Mouse (Mus musculus) stomach, embryonic 14.5 days (tissue): ENCODE measurements at regions not wholly inside any gene's neighbourhood (a gene's known extent, or its start where the extent isn't known, plus 50 kb on each side); places are given as distances from the start of the nearest gene placed in this dataset.

Experiments used
- ATAC-seq: fragments of 200-750 bp; cut with Nextera tagmentation; 2 replicates; pipeline ENCODE4 v1.8.0; 2017; ENCODE audit warnings: low read depth, moderate TSS enrichment; ENCODE audit not compliant: insufficient number of reproducible peaks, insufficient read depth, low FRiP score
- H3K27ac ChIP-seq: fragments of 300-500 bp; sonication (generic); 2 replicates; pipeline ENCODE4 v1.5.1; 2014; ENCODE audit warnings: mild to moderate bottlenecking, low read length, moderate library complexity, mixed read lengths
- H3K27me3 ChIP-seq: fragments of 300-500 bp; sonication (generic); 2 replicates; pipeline ENCODE4 v1.6.1; 2014; ENCODE audit warnings: low read length, control low read depth, mixed read lengths; ENCODE audit not compliant: control insufficient read depth, insufficient read depth
- H3K36me3 ChIP-seq: fragments of 300-500 bp; sonication (generic); 2 replicates; pipeline ENCODE4 v1.6.1; 2014; ENCODE audit warnings: mild to moderate bottlenecking, control low read depth, low read length, moderate library complexity, mixed read lengths; ENCODE audit not compliant: control insufficient read depth, insufficient read depth
- H3K4me1 ChIP-seq: fragments of 300-500 bp; sonication (generic); 2 replicates; pipeline ENCODE4 v1.6.1; 2014; ENCODE audit warnings: low read length, control low read depth, mixed read lengths; ENCODE audit not compliant: control insufficient read depth, insufficient read depth
- H3K4me2 ChIP-seq: fragments of 300-500 bp; sonication (generic); replicated peaks from 2 replicates; pipeline ENCODE4 v1.6.1; 2014; ENCODE audit warnings: low read depth, low read length, control low read depth
- H3K4me3 ChIP-seq: fragments of 300-500 bp; sonication (generic); 2 replicates; pipeline ENCODE4 v1.5.1; 2014; ENCODE audit warnings: low read depth, low read length, control low read depth
- H3K9ac ChIP-seq: fragments of 300-500 bp; sonication (generic); replicated peaks from 2 replicates; pipeline ENCODE4 v1.6.1; 2014; ENCODE audit warnings: low read depth, mild to moderate bottlenecking, control low read depth, low read length, moderate library complexity, mixed read lengths
- H3K9me3 ChIP-seq: fragments of 300-500 bp; sonication (generic); 2 replicates; pipeline ENCODE4 v1.6.1; 2016; ENCODE audit warnings: low read depth, low read length, control low read depth; ENCODE audit not compliant: control insufficient read depth
- WGBS: fragments of 180-500 bp; shearing (Covaris S2); extraction: QIAGEN DNeasy Blood & Tissue Kit; methylation state at CpG from one replicate; pipeline ENCODE4 v1.1.7; 2014; 5-methylcytosine and 5-hydroxymethylcytosine counted together

DNA sequence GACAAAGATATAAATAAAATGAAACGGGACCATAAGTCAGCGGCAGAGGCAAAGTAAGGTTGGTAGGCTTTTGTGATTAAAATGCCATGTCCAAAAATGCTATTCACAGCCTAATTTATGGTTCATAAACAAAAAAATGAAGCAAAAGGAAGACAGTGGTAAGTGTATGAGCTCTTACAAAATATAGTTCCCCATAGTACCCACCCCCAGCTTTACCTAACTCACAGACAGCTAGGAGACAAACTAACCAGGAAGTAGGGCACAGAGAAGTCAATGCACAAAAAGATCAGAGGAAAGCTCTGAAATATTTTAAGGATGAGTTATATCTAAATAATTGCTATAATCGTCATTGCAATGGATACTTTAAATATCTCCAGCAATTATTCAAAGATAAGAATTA lies 249.9 kb downstream of the Mex3b start:
- H3K9me3 ChIP-seq, result no peaks in the 10 kb centered on the region
- H3K4me2 ChIP-seq, result no peak overlapping the region
- no peak overlapping the region for H3K27ac ChIP-seq
- H3K36me3 ChIP-seq, result no peaks in the 10 kb centered on the region
- H3K9ac ChIP-seq, result no peak overlapping the region
- no peak for ATAC-seq
- no peak overlapping the region for H3K4me3 ChIP-seq
- no peaks in the 10 kb centered on the region for H3K4me1 ChIP-seq
- no peaks in the 10 kb centered on the region for H3K27me3 ChIP-seq
- WGBS, result 66% methylated on average over 3 of the region's 3 CpGs

DNA sequence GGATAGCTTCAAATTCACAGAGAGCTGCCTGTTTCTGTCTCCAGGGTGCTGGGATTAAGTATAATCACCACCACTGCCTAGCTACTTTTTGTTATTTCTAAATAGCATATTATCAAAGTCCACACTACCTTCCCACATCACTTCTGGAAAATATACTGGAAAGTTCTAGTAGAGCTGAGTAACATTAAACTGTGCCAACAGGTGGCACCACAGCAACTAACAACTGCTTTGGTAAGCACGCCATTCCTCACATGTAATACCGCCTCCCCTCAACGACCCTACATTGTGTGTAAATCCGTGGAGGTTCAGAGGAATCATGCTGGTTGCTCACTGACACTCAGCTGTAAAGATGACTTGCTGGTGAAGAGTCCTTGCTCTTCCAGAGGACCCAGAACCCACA lies 259.1 kb downstream of the Mex3b start:
- no peak for ATAC-seq
- H3K4me2 ChIP-seq, result no peak overlapping the region
- no peaks in the 10 kb centered on the region for H3K9me3 ChIP-seq
- H3K4me1 ChIP-seq, result no peaks in the 10 kb centered on the region
- no peaks in the 10 kb centered on the region for H3K36me3 ChIP-seq
- WGBS, result 80% methylated on average over 4 of the region's 4 CpGs
- no peak overlapping the region for H3K4me3 ChIP-seq
- H3K27ac ChIP-seq, result no peak overlapping the region
- H3K9ac ChIP-seq, result no peak overlapping the region
- no peaks in the 10 kb centered on the region for H3K27me3 ChIP-seq

DNA sequence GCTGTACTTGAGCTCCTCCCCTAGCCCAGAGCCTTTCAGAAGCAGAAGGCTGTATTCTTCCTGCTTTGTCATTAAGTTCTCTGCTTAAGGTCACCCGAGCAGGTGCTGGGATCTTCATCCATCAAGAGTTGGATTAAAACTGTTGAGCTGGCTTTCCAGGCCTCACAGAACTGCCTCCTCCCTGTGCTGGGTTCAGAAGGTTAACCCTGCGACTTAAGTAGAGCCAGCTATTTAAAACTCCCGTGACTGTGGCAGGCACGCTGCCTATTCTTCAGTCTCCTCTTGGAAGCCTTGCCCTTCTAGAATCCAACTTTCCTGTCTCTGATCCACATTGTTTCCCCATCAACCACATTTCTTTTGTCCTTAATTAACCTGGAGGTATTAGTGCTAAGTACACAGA lies 273.1 kb downstream of the Mex3b start:
- no peak for ATAC-seq
- Histone ChIP-seq H3K27me3 (no peaks in the 10 kb centered on the region), H3K27ac (no peak overlapping the region), H3K4me3 (no peak overlapping the region), H3K9ac (no peak overlapping the region), H3K4me2 (no peak overlapping the region), H3K9me3 (no peaks in the 10 kb centered on the region), H3K4me1 (no peaks in the 10 kb centered on the region), H3K36me3 (no peaks in the 10 kb centered on the region)
- 28% methylated on average over 4 of the region's 4 CpGs for WGBS

GRCm38 (mm10) chr7:83140658-83141057 lies 273.5 kb downstream of the Mex3b start:
- no peak for ATAC-seq
- no peaks in the 10 kb centered on the region for H3K27me3 ChIP-seq
- no peak overlapping the region for H3K27ac ChIP-seq
- H3K4me3 ChIP-seq, result no peak overlapping the region
- 57% methylated on average over 3 of the region's 3 CpGs for whole genome bisulfite sequencing
- no peak overlapping the region for H3K4me2 ChIP-seq
- H3K9ac ChIP-seq, result no peak overlapping the region
- no peaks in the 10 kb centered on the region for H3K9me3 ChIP-seq
- H3K4me1 ChIP-seq, result no peaks in the 10 kb centered on the region
- H3K36me3 ChIP-seq, result no peaks in the 10 kb centered on the region

GRCm38 (mm10) chr7:83144018-83144417 lies 276.9 kb downstream of the Mex3b start:
- H3K4me3 ChIP-seq, result no peak overlapping the region
- no peaks in the 10 kb centered on the region for H3K27me3 ChIP-seq
- H3K9ac ChIP-seq, result no peak overlapping the region
- WGBS, result 59% methylated on average over 5 of the region's 5 CpGs
- no peak overlapping the region for H3K27ac ChIP-seq
- no peaks in the 10 kb centered on the region for H3K4me1 ChIP-seq
- H3K36me3 ChIP-seq, result no peaks in the 10 kb centered on the region
- no peak overlapping the region for H3K4me2 ChIP-seq
- H3K9me3 ChIP-seq, result no peaks in the 10 kb centered on the region
- no peak for ATAC-seq

DNA sequence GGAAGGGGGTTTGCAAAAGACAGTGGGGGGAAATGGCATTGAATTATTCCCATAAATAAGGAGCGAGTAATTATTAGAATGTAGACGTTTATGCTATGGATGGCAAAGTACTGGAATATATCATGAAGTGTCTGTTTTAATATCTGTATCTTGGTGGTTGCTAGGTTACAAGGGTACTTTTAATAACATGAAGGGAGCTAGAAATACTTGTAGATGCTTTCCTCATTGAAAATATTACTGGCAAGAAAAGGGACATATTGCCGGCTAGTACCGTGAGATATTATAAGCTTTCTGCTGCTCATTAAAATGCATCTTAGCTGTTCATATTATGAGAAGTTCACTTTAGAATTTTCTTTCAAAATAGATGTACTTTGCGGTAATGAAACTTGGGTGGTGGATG lies 278.4 kb downstream of the Mex3b start:
- Histone ChIP-seq H3K36me3 (no peaks in the 10 kb centered on the region), H3K4me3 (no peak overlapping the region), H3K9me3 (no peaks in the 10 kb centered on the region), H3K9ac (no peak overlapping the region), H3K4me1 (no peaks in the 10 kb centered on the region), H3K27ac (no peak overlapping the region), H3K4me2 (no peak overlapping the region), H3K27me3 (no peaks in the 10 kb centered on the region)
- ATAC-seq, result no peak
- WGBS, result 79% methylated on average over 5 of the region's 5 CpGs

GRCm38 (mm10) chr7:83161226-83161625 lies 294.1 kb downstream of the Mex3b start:
- no peak overlapping the region for H3K4me3 ChIP-seq
- no peaks in the 10 kb centered on the region for H3K4me1 ChIP-seq
- ATAC-seq, result no peak
- H3K27ac ChIP-seq, result no peak overlapping the region
- WGBS, result 70% methylated on average over 2 of the region's 2 CpGs
- no peaks in the 10 kb centered on the region for H3K27me3 ChIP-seq
- H3K9ac ChIP-seq, result no peak overlapping the region
- H3K4me2 ChIP-seq, result no peak overlapping the region
- no peaks in the 10 kb centered on the region for H3K9me3 ChIP-seq
- no peaks in the 10 kb centered on the region for H3K36me3 ChIP-seq

DNA sequence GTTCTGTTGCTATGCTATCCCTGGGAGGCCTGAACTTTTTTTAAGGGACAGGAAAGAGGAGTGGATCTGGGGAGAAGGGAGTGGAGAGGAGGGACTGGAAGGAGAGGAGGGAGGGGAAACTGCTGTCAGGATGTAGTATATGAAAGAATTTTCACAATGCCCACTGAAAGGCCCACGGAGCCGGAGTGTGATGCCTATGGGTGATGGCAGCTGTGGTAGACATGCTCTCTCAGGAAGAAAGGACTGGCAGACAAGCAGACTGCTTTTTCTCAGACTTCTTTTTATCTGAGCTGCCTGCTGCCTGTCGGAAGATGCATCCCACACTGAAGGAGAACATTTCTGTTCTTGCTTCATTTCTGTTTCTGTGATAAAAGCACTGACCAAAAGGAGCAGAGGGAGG lies 295.7 kb downstream of the Mex3b start:
- H3K4me3 ChIP-seq, result no peak overlapping the region
- ATAC-seq, result no peak
- H3K27me3 ChIP-seq, result no peaks in the 10 kb centered on the region
- H3K27ac ChIP-seq, result no peak overlapping the region
- no peaks in the 10 kb centered on the region for H3K4me1 ChIP-seq
- no peak overlapping the region for H3K9ac ChIP-seq
- no peaks in the 10 kb centered on the region for H3K36me3 ChIP-seq
- WGBS, result 70% methylated on average over 3 of the region's 3 CpGs
- no peak overlapping the region for H3K4me2 ChIP-seq
- no peaks in the 10 kb centered on the region for H3K9me3 ChIP-seq

DNA sequence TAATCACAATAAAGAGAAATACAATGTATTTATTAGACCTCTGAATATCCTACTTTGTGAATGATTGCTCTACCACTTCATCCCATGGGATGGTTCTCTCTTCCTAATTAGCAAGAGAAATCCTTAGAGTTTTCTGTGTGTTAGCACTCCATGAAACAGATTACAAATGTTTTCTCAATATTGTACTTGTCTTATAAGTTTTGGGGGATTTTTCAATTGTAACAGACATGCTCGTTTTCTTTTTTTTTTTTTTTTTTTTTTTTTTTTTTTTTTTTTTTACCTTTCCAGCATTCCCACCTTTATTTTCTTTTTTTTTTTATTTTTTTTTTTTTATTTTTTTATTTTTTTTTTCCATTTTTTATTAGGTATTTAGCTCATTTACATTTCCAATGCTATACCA lies 312.3 kb downstream of the Mex3b start:
- H3K36me3 ChIP-seq, result no peaks in the 10 kb centered on the region
- H3K9ac ChIP-seq, result no peak overlapping the region
- no peaks in the 10 kb centered on the region for H3K9me3 ChIP-seq
- no peak overlapping the region for H3K4me3 ChIP-seq
- no peaks in the 10 kb centered on the region for H3K4me1 ChIP-seq
- no peaks in the 10 kb centered on the region for H3K27me3 ChIP-seq
- no peak overlapping the region for H3K27ac ChIP-seq
- ATAC-seq, result no peak
- WGBS, result 73% methylated on average over 1 of the region's 1 CpGs
- no peak overlapping the region for H3K4me2 ChIP-seq
